Comparison of ENCODE assay signal across 16 mouse cellular contexts in genomic region chr3:52947444-52947843, GRCm38 (mm10).
"Had no signal": no experiment of that assay in that cellular context is flagged by ENCODE, and none has a peak within 500 bp of the region (broad histone marks: within the 10 kb centered on the region; RNA-seq: fewer than 3 reads in every experiment).

No protein-coding gene starts in this region.

- H3K4me1 ChIP-seq: kidney, embryonic 15.5 days; limb, embryonic 12.5 days; limb, embryonic 15.5 days; midbrain, embryonic 12.5 days; midbrain, embryonic 15.5 days; neural tube, embryonic 13.5 days had no signal

- H3K4me3 ChIP-seq: kidney, embryonic 15.5 days; limb, embryonic 12.5 days; limb, embryonic 15.5 days; midbrain, embryonic 12.5 days; midbrain, embryonic 15.5 days; neural tube, embryonic 13.5 days had no signal

- H3K36me3 ChIP-seq: kidney, embryonic 15.5 days; limb, embryonic 12.5 days; limb, embryonic 15.5 days; midbrain, embryonic 12.5 days; midbrain, embryonic 15.5 days; neural tube, embryonic 13.5 days had no signal

- H3K27me3 ChIP-seq: kidney, embryonic 15.5 days; limb, embryonic 12.5 days; limb, embryonic 15.5 days; midbrain, embryonic 12.5 days had no signal

- H3K9me3 ChIP-seq: kidney, embryonic 15.5 days; limb, embryonic 12.5 days; limb, embryonic 15.5 days; midbrain, embryonic 12.5 days; midbrain, embryonic 15.5 days; neural tube, embryonic 13.5 days had no signal

- H3K4me2 ChIP-seq: kidney, embryonic 15.5 days; limb, embryonic 12.5 days; limb, embryonic 15.5 days; liver, embryonic 11.5 days; lung, embryonic 14.5 days; midbrain, embryonic 12.5 days; midbrain, embryonic 15.5 days; neural tube, embryonic 13.5 days had no signal

- H3K9ac ChIP-seq: kidney, embryonic 15.5 days; limb, embryonic 12.5 days; limb, embryonic 15.5 days; liver, embryonic 14.5 days; liver, postnatal 0 days; lung, embryonic 14.5 days; midbrain, embryonic 12.5 days; midbrain, embryonic 15.5 days; neural tube, embryonic 13.5 days had no signal

- H3K27ac ChIP-seq: limb, embryonic 12.5 days; limb, embryonic 15.5 days; liver, embryonic 14.5 days; macrophage; midbrain, embryonic 12.5 days; midbrain, embryonic 15.5 days; neural tube, embryonic 13.5 days had no signal

- DNase-seq: left cerebral cortex, postnatal 4 days; liver, postnatal 0 days; lung, embryonic 14.5 days; retina, postnatal 1 day; right cerebral cortex, postnatal 25 days; thymus, adult 18-20 months; thymus, postnatal 4 days had no signal
